Mouse (Mus musculus) heart, adult 2 months (tissue): ENCODE measurements around the gene Gm20716. TPM values are rescaled to one million over a fixed set of nuclear protein-coding genes. Genes with fewer than 3 reads are reported as not detected.

ENCODE experiments used
- DNase-seq, 2 experiments: peaks; one replicate each; pipeline ENCODE4 v3.0.0; 2021
- H3K27ac ChIP-seq: fragments of 200-600 bp; 2 replicates; pipeline ENCODE4 v1.8.1; 2022
- H3K27me3 ChIP-seq: fragments of 200-500 bp; 2 replicates; pipeline ENCODE4 v1.6.1; 2012; ENCODE audit warnings: mild to moderate bottlenecking, low read length, inconsistent platforms, mixed read lengths; ENCODE audit not compliant: control insufficient read depth, insufficient read depth
- H3K36me3 ChIP-seq: fragments of 200-500 bp; 2 replicates; pipeline ENCODE4 v1.6.1; 2012; ENCODE audit warnings: low read length, inconsistent platforms; ENCODE audit not compliant: control insufficient read depth, insufficient read depth
- H3K4me1 ChIP-seq: fragments of 200-500 bp; 2 replicates; pipeline ENCODE4 v1.6.1; 2011; ENCODE audit warnings: low read length; ENCODE audit not compliant: control insufficient read depth, insufficient read depth
- H3K4me3 ChIP-seq: fragments of 200-600 bp; 2 replicates; pipeline ENCODE4 v1.8.1; 2022
- H3K79me2 ChIP-seq: fragments of 200-500 bp; replicated peaks from 2 replicates; pipeline ENCODE4 v1.6.1; 2012; ENCODE audit warnings: mild to moderate bottlenecking, inconsistent platforms, low read length, moderate library complexity, mixed read lengths; ENCODE audit not compliant: control insufficient read depth, insufficient read depth
- H3K9ac ChIP-seq: fragments of 200-500 bp; 2 replicates; pipeline ENCODE4 v1.6.1; 2012; ENCODE audit warnings: low read depth, mild to moderate bottlenecking, control low read depth, inconsistent platforms, low read length, mixed read lengths
- CTCF ChIP-seq: fragments of 200-600 bp; IDR thresholded peaks from 2 replicates; pipeline ENCODE4 v1.8.1; 2022; ENCODE audit warnings: antibody characterized with exemption, mild to moderate bottlenecking, moderate library complexity
- EP300 ChIP-seq: fragments of 200-500 bp; IDR thresholded peaks from 2 replicates; pipeline ENCODE4 v1.6.1; 2011; ENCODE audit warnings: low read depth, low read length, control low read depth; ENCODE audit not compliant: insufficient read depth
- POLR2A ChIP-seq: fragments of 200-500 bp; IDR thresholded peaks from 2 replicates; pipeline ENCODE4 v1.6.1; 2011; ENCODE audit warnings: mild to moderate bottlenecking, low read depth, low read length, control low read depth; ENCODE audit not compliant: insufficient read depth
- WGBS: fragments of 180-500 bp; shearing (Covaris S2); methylation state at CpG from one replicate; pipeline ENCODE4 v1.1.7; 2018; 5-methylcytosine and 5-hydroxymethylcytosine counted together
- intact Hi-C: fragments of 180-260 bp; cut with DNase I; formaldehyde crosslinking; loops from one replicate; pipeline ENCODE4 v1.15.1; 2025
- polyA plus RNA-seq: library from polyadenylated mRNA; depleted of rRNA; stranded (reverse); fragments of >200 nt; gene quantifications from 2 replicates; pipeline ENCODE4 v1.2.3, GENCODE M21; 2012
- total RNA-seq, 2 experiments: library from RNA; stranded (reverse); gene quantifications; 2 replicates each; pipeline ENCODE4 v1.2.3; 2021

Gm20716 gene
- total and polyA plus RNA-seq, 3 experiments: 4.4 to 14.7 (median 11.5) TPM

GRCm38 (mm10) chr2:168191856-168192255 is 38.3 kb downstream of the Gm20716 start:
- DNase-seq: no peak
- 74% methylated on average over 2 of the region's 2 CpGs for WGBS
- H3K36me3 ChIP-seq: peaks cover 61% of the 10 kb centered on the region
- no peak for TF ChIP-seq CTCF
- TF ChIP-seq POLR2A: no peak
- no peak for TF ChIP-seq EP300
- H3K4me1 ChIP-seq: peaks cover 27% of the 10 kb centered on the region
- no peaks in the 10 kb centered on the region for H3K27me3 ChIP-seq
- peaks cover 22% of the 10 kb centered on the region for H3K79me2 ChIP-seq
- H3K4me3 ChIP-seq: no peak overlapping the region
- H3K27ac ChIP-seq: no peak overlapping the region
- no peak overlapping the region for H3K9ac ChIP-seq
- intact Hi-C loops: no loop called here

GRCm38 (mm10) chr2:168175946-168176345 is 54.2 kb downstream of the Gm20716 start:
- 60% methylated on average over 7 of the region's 7 CpGs for WGBS
- Histone ChIP-seq H3K36me3 (no peaks in the 10 kb centered on the region; the same call in 1 of the 2 replicates), H3K27ac (no peak overlapping the region), H3K4me1 (no peaks in the 10 kb centered on the region), H3K79me2 (no peaks in the 10 kb centered on the region), H3K4me3 (no peak overlapping the region), H3K27me3 (no peaks in the 10 kb centered on the region), H3K9ac (no peak overlapping the region)
- intact Hi-C loops: no loop called here
- TF ChIP-seq POLR2A: no peak
- no peak for DNase-seq

GRCm38 (mm10) chr2:168170167-168170685 is 59.9 kb downstream of the Gm20716 start:
- Histone ChIP-seq H3K27me3 (no peaks in the 10 kb centered on the region), H3K27ac (peak overlapping the region; percentile 31), H3K9ac (peak overlapping the region; percentile 57; the same call in 1 of the 2 replicates), H3K36me3 (no peaks in the 10 kb centered on the region), H3K4me1 (no peaks in the 10 kb centered on the region), H3K79me2 (no peaks in the 10 kb centered on the region), H3K4me3 (peak overlapping the region; percentile 39)
- intact Hi-C loops: no loop called here
- peak; percentile 65 to 83 for DNase-seq
- TF ChIP-seq POLR2A: no peak
- no peak for TF ChIP-seq EP300
- TF ChIP-seq CTCF: no peak
- WGBS: 9% methylated on average over 13 of the region's 13 CpGs

- H3K9ac ChIP-seq: peak overlapping the region; percentile 34; the same call in 1 of the 2 replicates
- WGBS: 14% methylated on average over 9 of the region's 9 CpGs
- no peaks in the 10 kb centered on the region for H3K27me3 ChIP-seq
- intact Hi-C loops: no loop called here
- H3K36me3 ChIP-seq: no peaks in the 10 kb centered on the region
- no peaks in the 10 kb centered on the region for H3K79me2 ChIP-seq
- peak overlapping the region; percentile 31 for H3K27ac ChIP-seq
- H3K4me3 ChIP-seq: peak overlapping the region; percentile 39; the same call in 1 of the 2 replicates
- DNase-seq: no peak
- no peaks in the 10 kb centered on the region for H3K4me1 ChIP-seq
- TF ChIP-seq CTCF: no peak
- TF ChIP-seq EP300: no peak
- no peak for TF ChIP-seq POLR2A
Observed at GRCm38 (mm10) chr2:168169800-168170113, 60.4 kb downstream of the Gm20716 start.

- Histone ChIP-seq H3K9ac (no peak overlapping the region), H3K79me2 (no peaks in the 10 kb centered on the region), H3K27ac (no peak overlapping the region), H3K27me3 (no peaks in the 10 kb centered on the region), H3K4me3 (no peak overlapping the region), H3K36me3 (no peaks in the 10 kb centered on the region), H3K4me1 (no peaks in the 10 kb centered on the region)
- WGBS: 74% methylated on average over 9 of the region's 9 CpGs
- no peak for DNase-seq
- intact Hi-C loops: no loop called here
- TF ChIP-seq EP300: no peak
- no peak for TF ChIP-seq CTCF
- TF ChIP-seq POLR2A: no peak
Observed at GRCm38 (mm10) chr2:168168892-168169799, 61.0 kb downstream of the Gm20716 start.

GRCm38 (mm10) chr2:168167781-168168180 is 62.4 kb downstream of the Gm20716 start:
- H3K4me3 ChIP-seq: no peak overlapping the region
- no peak overlapping the region for H3K27ac ChIP-seq
- no peaks in the 10 kb centered on the region for H3K27me3 ChIP-seq
- 49% methylated on average over 3 of the region's 3 CpGs for WGBS
- TF ChIP-seq CTCF (no peak), POLR2A (no peak), EP300 (no peak)
- DNase-seq: no peak
- no peaks in the 10 kb centered on the region for H3K79me2 ChIP-seq
- no peak overlapping the region for H3K9ac ChIP-seq
- H3K36me3 ChIP-seq: no peaks in the 10 kb centered on the region
- H3K4me1 ChIP-seq: no peaks in the 10 kb centered on the region
- intact Hi-C loops: no loop called here
